In the genomic region with DNA sequence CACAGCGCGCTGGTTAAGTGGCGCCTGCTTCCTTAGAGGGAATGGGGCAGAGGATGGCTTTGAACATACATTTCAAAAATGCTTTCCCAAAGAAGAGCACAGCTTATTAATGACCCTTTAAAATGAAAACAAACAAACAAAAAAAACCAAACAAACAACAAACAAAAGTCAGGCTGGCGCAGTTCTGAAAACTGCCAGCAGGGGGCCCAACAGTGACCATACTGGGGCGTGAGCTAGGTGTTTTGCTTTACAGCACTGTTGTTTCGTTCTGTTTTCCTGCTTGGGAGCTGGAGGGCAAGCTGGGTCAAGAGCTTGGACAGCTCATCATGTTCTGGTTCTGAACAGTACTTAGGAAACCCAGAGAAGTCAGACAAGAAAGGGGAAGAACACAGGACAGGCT, we compare ENCODE assay signal across 8 mouse cellular contexts.
A peak's percentile ranks its signal among the peaks of the same experiment; 100 is the strongest.
DNase-seq lines count a peak whose midpoint lies in the region.

No protein-coding gene starts in this region.

- DNase-seq in gastrocnemius, postnatal 10 days: peak; percentile 42
- no peak for DNase-seq in gastrocnemius, postnatal 14 days
- peak; percentile 33 for DNase-seq in lung, postnatal 14 days
- DNase-seq in lung, postnatal 10 days: no peak
- DNase-seq in NIH3T3 (ENCODE audit: low read depth): peak; percentile 11
- DNase-seq in lung, postnatal 36 days: peak; percentile 21
- no peak for DNase-seq in layer of hippocampus, adult 8-10 months (ENCODE audit: low spot score in 2 of 2)
- no peak for DNase-seq in left cerebral cortex, adult 9 months (ENCODE audit: low spot score in 2 of 2)

- intact Hi-C loops in gastrocnemius, postnatal 14 days (cut with DNase I; ENCODE audit: low total_unique reads): loop anchor here (5.0 to 10.0 kb wide), 3 partner anchors 359 to 501 kb away; no protein-coding TSS in a partner anchor

Comparison
In these comparisons a context has a peak if more than half of its experiments do, and no peak if none do; other contexts are left out.
1. DNase-seq: peak in gastrocnemius, postnatal 10 days (single experiment), lung, postnatal 14 days (single experiment), NIH3T3 (single experiment) and lung, postnatal 36 days (single experiment); none in gastrocnemius, postnatal 14 days (single experiment), lung, postnatal 10 days (single experiment), layer of hippocampus, adult 8-10 months (0 of 2) and left cerebral cortex, adult 9 months (0 of 2).